Mouse (Mus musculus) megakaryocyte, embryonic 14.5 days (primary cell): ENCODE measurements around the gene Prrc2a.

Source experiments
- FLI1 ChIP-seq: IDR thresholded peaks from 2 replicates; pipeline ENCODE4 v1.6.1; 2012; ENCODE audit warnings: low read length, inconsistent platforms, mixed read lengths
- GATA1 ChIP-seq: IDR thresholded peaks from 3 replicates; pipeline ENCODE4 v1.6.1; 2012; ENCODE audit warnings: mixed read lengths, low read length, inconsistent platforms, borderline replicate concordance

DNA sequence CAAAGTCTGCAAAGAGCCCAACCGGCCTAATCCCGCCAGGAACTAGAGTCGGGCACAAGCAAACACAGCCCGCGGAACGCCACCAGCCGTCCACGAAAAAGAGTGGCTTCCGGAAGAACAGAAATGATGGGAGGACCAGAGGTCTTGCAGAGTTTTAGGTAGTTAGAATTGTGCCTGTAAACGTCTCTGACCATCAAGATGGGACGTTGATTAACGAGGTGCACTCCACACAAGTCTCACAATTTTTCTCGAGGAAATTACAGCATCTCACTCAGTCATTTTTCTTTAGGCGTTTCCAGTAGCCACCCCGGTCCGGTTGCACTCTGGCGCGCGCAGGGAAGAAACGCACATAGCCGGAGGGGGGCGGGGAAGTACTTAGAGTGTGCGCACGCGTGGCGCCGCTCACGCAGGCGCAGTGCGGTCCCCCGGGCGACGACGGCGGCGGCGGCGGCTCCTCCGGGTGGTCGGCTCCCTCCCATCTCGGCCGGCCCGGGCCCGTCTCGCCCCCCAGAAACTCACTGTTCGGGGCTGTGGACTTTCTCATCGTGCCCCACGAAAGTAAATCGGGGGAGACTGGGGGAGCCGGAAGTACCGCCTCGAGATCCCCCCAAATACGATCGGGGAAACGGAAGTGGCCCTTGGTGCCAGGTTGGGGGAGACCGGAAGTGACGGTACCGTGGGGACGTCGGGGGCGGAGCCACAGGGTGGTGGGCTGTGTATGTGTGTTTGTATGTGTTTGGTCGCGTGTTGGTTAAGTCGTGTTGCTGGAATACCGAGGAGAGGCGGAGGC, 29.7 kb downstream of the Prrc2a start, which contains the start of gene Bag6:
- TF ChIP-seq GATA1: no peak
- TF ChIP-seq FLI1: peak; percentile 94; the same call in 1 of the 2 replicates
